Mouse (Mus musculus) forebrain, embryonic 14.5 days (tissue): Measurements from ENCODE around the gene Sfxn5. TPM values are rescaled to one million over a fixed set of nuclear protein-coding genes. Genes with fewer than 3 reads are reported as not detected.

ENCODE experiments used
- ATAC-seq: fragments of 200-750 bp; cut with Nextera tagmentation; 2 replicates; pipeline ENCODE4 v1.8.0; 2017; ENCODE audit warnings: mild to moderate bottlenecking, moderate library complexity
- DNase-seq: peaks from one replicate; pipeline ENCODE4 v3.0.0-alpha.2; 2015; ENCODE audit warnings: low spot score
- H3K27ac ChIP-seq: fragments of 300-500 bp; sonication (generic); 2 replicates; pipeline ENCODE4 v1.5.1; 2014; ENCODE audit warnings: low read depth, mild to moderate bottlenecking, control low read depth, low read length, moderate library complexity
- H3K27me3 ChIP-seq: fragments of 300-500 bp; sonication (generic); replicated peaks from 2 replicates; pipeline ENCODE4 v1.6.1; 2014; ENCODE audit warnings: low read length, control low read depth, mixed read lengths; ENCODE audit not compliant: control insufficient read depth, insufficient read depth
- H3K36me3 ChIP-seq: fragments of 300-500 bp; sonication (generic); 2 replicates; pipeline ENCODE4 v1.6.1; 2014; ENCODE audit warnings: low read length, control low read depth; ENCODE audit not compliant: control insufficient read depth, insufficient read depth
- H3K4me1 ChIP-seq: fragments of 300-500 bp; sonication (generic); 2 replicates; pipeline ENCODE4 v1.6.1; 2014; ENCODE audit warnings: antibody characterized with exemption, low read length, control low read depth; ENCODE audit not compliant: control insufficient read depth, insufficient read depth
- H3K4me2 ChIP-seq: fragments of 300-500 bp; sonication (generic); 2 replicates; pipeline ENCODE4 v1.6.1; 2014; ENCODE audit warnings: mild to moderate bottlenecking, control low read depth, low read length
- H3K4me3 ChIP-seq: fragments of 300-500 bp; sonication (generic); 2 replicates; pipeline ENCODE4 v1.5.1; 2014; ENCODE audit warnings: low read depth, low read length, control low read depth
- H3K9ac ChIP-seq: fragments of 300-500 bp; sonication (generic); 2 replicates; pipeline ENCODE4 v1.6.1; 2014; ENCODE audit warnings: mild to moderate bottlenecking, low read length, control low read depth, moderate library complexity
- H3K9me3 ChIP-seq: fragments of 300-500 bp; sonication (generic); replicated peaks from 2 replicates; pipeline ENCODE4 v1.6.1; 2016; ENCODE audit warnings: low read length, control low read depth, mixed read lengths; ENCODE audit not compliant: control insufficient read depth
- WGBS: fragments of 180-500 bp; shearing (Covaris S2); extraction: QIAGEN DNeasy Blood & Tissue Kit; methylation state at CpG from one replicate; pipeline ENCODE4 v1.1.7; 2014; 5-methylcytosine and 5-hydroxymethylcytosine counted together
- polyA plus RNA-seq: library from polyadenylated mRNA; unstranded; fragments of >200 nt; fragmentation: Nextera tagmentation; extraction: Ambion mirVana; gene quantifications from 2 replicates; pipeline ENCODE4 v1.2.1, GENCODE M21; 2014

The Sfxn5 gene
- polyA plus RNA-seq, 1 experiment from 2014 or later, result 15.2 TPM

DNA sequence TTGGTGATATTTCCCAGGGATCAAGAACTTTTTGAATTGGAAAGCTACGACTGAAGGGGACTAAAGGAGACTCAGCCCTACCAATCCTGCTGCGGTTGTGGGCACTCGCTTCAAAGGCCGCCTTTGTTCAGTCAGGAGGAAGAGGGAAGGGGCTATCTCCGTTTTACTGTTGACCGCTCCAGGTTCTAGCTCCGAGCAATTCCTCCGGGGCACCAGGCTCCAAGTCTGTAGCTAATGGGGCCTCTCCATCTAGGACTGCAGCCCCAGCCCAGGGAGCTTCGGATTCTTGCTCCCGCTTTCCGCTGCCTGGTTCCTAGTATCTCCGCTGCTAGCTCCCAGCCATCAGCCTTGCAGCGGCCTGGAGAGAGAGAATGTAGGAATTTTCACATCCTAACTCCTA lies 142.6 kb downstream of the Sfxn5 start:
- peak overlapping the region; percentile 94 for H3K9ac ChIP-seq
- peak overlapping the region; percentile 64 for H3K4me3 ChIP-seq
- peaks cover 22% of the 10 kb centered on the region; the same call in 1 of the 2 replicates for H3K36me3 ChIP-seq
- H3K27me3 ChIP-seq, result peaks cover 41% of the 10 kb centered on the region
- peaks cover 28% of the 10 kb centered on the region for H3K4me1 ChIP-seq
- 2% methylated on average over 13 of the region's 13 CpGs for WGBS
- peak overlapping the region; percentile 91 for H3K27ac ChIP-seq
- ATAC-seq (no peak), DNase-seq (peak; percentile 38)
- H3K9me3 ChIP-seq, result no peaks in the 10 kb centered on the region
- peak overlapping the region; percentile 68 for H3K4me2 ChIP-seq

DNA sequence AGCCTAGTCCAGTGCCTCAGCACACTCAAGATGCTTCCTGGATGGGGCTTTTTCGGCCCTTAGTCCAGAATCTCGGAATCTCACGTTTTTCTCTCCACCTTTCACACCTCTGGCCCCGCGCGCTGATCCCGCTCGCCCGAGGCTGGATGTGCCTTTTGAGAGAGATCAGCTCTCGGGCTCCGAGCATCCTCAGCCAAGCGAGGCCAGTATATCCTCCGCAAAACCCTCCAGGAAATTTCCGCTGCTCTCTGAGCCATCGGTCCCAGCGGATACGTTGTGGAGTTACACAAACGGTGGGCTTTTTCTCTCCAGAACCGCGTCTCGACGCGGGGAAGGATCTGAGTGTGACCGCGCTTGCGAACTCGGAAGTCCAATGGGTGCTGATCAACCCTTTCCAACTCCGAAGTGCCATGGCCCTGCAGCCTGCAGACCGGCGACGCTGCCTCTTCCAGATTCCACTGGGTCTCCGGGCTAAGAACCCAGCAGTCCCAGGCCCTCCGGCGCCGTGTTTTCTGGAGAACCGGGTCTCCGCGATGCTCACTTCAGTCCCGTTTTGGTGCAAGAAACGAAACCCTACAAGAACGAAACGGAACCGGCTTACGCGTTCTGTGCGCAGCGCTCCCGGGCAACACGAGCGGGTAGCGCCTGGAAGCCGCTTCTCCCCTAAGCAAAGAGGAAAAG lies 143.2 kb downstream of the Sfxn5 start:
- no peak for ATAC-seq
- Histone ChIP-seq H3K9me3 (no peaks in the 10 kb centered on the region), H3K9ac (peak overlapping the region; percentile 94), H3K4me1 (peaks cover 28% of the 10 kb centered on the region), H3K36me3 (peaks cover 22% of the 10 kb centered on the region; the same call in 1 of the 2 replicates), H3K4me3 (peak overlapping the region; percentile 64), H3K4me2 (peak overlapping the region; percentile 68), H3K27ac (peak overlapping the region; percentile 91), H3K27me3 (peaks cover 41% of the 10 kb centered on the region)
- peak; percentile 57 for DNase-seq
- under 1% methylated on average over 52 of the region's 52 CpGs for WGBS

DNA sequence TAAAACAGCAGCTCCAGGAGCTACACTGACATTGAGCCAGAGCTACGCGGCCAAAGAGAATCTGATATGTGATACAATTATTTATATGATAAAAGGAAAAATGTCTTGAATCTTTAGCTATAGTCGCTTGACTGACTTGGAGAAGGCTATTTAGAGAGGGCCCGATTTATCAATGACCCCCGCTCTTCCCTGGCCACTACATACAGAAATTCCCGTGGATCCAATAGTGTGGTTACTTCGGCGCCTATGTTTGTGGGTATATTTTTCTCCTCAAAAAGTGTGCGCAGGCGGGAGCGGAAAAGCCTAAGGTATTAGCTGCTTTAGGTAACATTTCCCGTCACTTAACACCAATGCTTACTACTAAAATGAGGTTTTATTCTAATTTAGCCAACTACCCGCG lies 143.9 kb downstream of the Sfxn5 start:
- Histone ChIP-seq H3K4me2 (peak overlapping the region; percentile 68), H3K4me1 (peaks cover 24% of the 10 kb centered on the region), H3K27me3 (peaks cover 40% of the 10 kb centered on the region), H3K36me3 (peaks cover 18% of the 10 kb centered on the region; the same call in 1 of the 2 replicates), H3K4me3 (peak overlapping the region; percentile 64), H3K9me3 (no peaks in the 10 kb centered on the region), H3K27ac (peak overlapping the region; percentile 91), H3K9ac (peak overlapping the region; percentile 94)
- WGBS, result 1% methylated on average over 14 of the region's 14 CpGs
- DNase-seq (peak; percentile 33), ATAC-seq (no peak)

- 1% methylated on average over 39 of the region's 39 CpGs for WGBS
- peak; percentile 37 for DNase-seq
- Histone ChIP-seq H3K9me3 (no peaks in the 10 kb centered on the region), H3K4me2 (peak overlapping the region; percentile 68), H3K4me1 (peaks cover 23% of the 10 kb centered on the region), H3K27ac (peak overlapping the region; percentile 91), H3K9ac (peak overlapping the region; percentile 94), H3K4me3 (peak overlapping the region; percentile 64), H3K36me3 (peaks cover 16% of the 10 kb centered on the region; the same call in 1 of the 2 replicates), H3K27me3 (peaks cover 35% of the 10 kb centered on the region)
- no peak for ATAC-seq
Measured at GRCm38 (mm10) chr6:85188256-85189110, 144.7 kb downstream of the Sfxn5 start.

- peaks cover 16% of the 10 kb centered on the region; the same call in 1 of the 2 replicates for H3K36me3 ChIP-seq
- H3K4me3 ChIP-seq, result peak within 1 kb of the TSS; percentile 64
- H3K4me2 ChIP-seq, result peak within 1 kb of the TSS; percentile 68
- peak; percentile 83 for DNase-seq
- WGBS, result under 1% methylated on average over 68 of the region's 81 CpGs
- peaks cover 20% of the 10 kb centered on the region for H3K4me1 ChIP-seq
- H3K27me3 ChIP-seq, result peaks cover 31% of the 10 kb centered on the region
- no peaks in the 10 kb centered on the region for H3K9me3 ChIP-seq
- peak within 1 kb of the TSS; percentile 91 for H3K27ac ChIP-seq
- ATAC-seq, result peak; percentile 86
- H3K9ac ChIP-seq, result peak within 1 kb of the TSS; percentile 94
Measured at GRCm38 (mm10) chr6:85187340-85188211, 145.6 kb downstream of the Sfxn5 start, which contains the start of gene Emx1. Gene Emx1, plus strand, starts transcription at chr6:85187438.

- peak overlapping the region; percentile 94 for H3K9ac ChIP-seq
- no peak for DNase-seq
Measured at GRCm38 (mm10) chr6:85186744-85187059, 146.5 kb downstream of the Sfxn5 start.

GRCm38 (mm10) chr6:85186033-85186743 lies 147.0 kb downstream of the Sfxn5 start:
- Histone ChIP-seq H3K9me3 (no peaks in the 10 kb centered on the region), H3K27ac (peak overlapping the region; percentile 48; the same call in 1 of the 2 replicates), H3K9ac (peak overlapping the region; percentile 94; the same call in 1 of the 2 replicates), H3K4me3 (peak overlapping the region; percentile 64), H3K4me2 (peak overlapping the region; percentile 68), H3K36me3 (peaks cover 10% of the 10 kb centered on the region; the same call in 1 of the 2 replicates), H3K4me1 (peaks cover 13% of the 10 kb centered on the region), H3K27me3 (peaks cover 21% of the 10 kb centered on the region)
- ATAC-seq, result peak; percentile 27; the same call in 1 of the 2 replicates
- peak; percentile 69 for DNase-seq
- WGBS, result 3% methylated on average over 33 of the region's 33 CpGs

More at GRCm38 (mm10) chr6:85186744-85187059, 146.5 kb downstream of the Sfxn5 start:
- 0 out of 2 replicates have a peak, but pooled peaks have one; percentile 5 for ATAC-seq
- no peaks in the 10 kb centered on the region for H3K9me3 ChIP-seq
- peak overlapping the region; percentile 68 for H3K4me2 ChIP-seq
- H3K4me1 ChIP-seq, result peaks cover 13% of the 10 kb centered on the region
- under 1% methylated on average over 15 of the region's 15 CpGs for WGBS
- H3K36me3 ChIP-seq, result peaks cover 15% of the 10 kb centered on the region; the same call in 1 of the 2 replicates
- H3K4me3 ChIP-seq, result peak overlapping the region; percentile 64
- peak overlapping the region; percentile 48 for H3K27ac ChIP-seq
- peaks cover 25% of the 10 kb centered on the region for H3K27me3 ChIP-seq
